Mouse (Mus musculus): ENCODE results near the gene Cfdp1.

The Cfdp1 gene

GRCm38 (mm10) chr8:111735335-111735761 lies 118.7 kb downstream of the Cfdp1 start:
- DNase-seq = peak; percentile 75

GRCm38 (mm10) chr8:111734244-111734960 lies 119.7 kb downstream of the Cfdp1 start:
- peak; percentile 52 for DNase-seq

GRCm38 (mm10) chr8:111733581-111734243 lies 120.4 kb downstream of the Cfdp1 start:
- peak; percentile 69 for DNase-seq

- peak; percentile 59 for DNase-seq
Observed at GRCm38 (mm10) chr8:111732406-111733085, 121.5 kb downstream of the Cfdp1 start.

GRCm38 (mm10) chr8:111732004-111732403 lies 122.1 kb downstream of the Cfdp1 start:
- peak; percentile 99 for DNase-seq

- peak; percentile 67 for DNase-seq
Observed at GRCm38 (mm10) chr8:111731231-111731977, 122.7 kb downstream of the Cfdp1 start.

GRCm38 (mm10) chr8:111729233-111730170 lies 124.6 kb downstream of the Cfdp1 start:
- DNase-seq = peak; percentile 86

GRCm38 (mm10) chr8:111728481-111728880 lies 125.6 kb downstream of the Cfdp1 start:
- no peak for DNase-seq

GRCm38 (mm10) chr8:111727553-111727952 lies 126.5 kb downstream of the Cfdp1 start:
- no peak for DNase-seq

GRCm38 (mm10) chr8:111726102-111726900 lies 127.8 kb downstream of the Cfdp1 start:
- peak; percentile 90 for DNase-seq

- no peak for DNase-seq
Observed at GRCm38 (mm10) chr8:111725341-111725740, 128.8 kb downstream of the Cfdp1 start.

GRCm38 (mm10) chr8:111720115-111720544 lies 134.0 kb downstream of the Cfdp1 start:
- DNase-seq = no peak

- DNase-seq = peak; percentile 21
Observed at GRCm38 (mm10) chr8:111718937-111719336, 135.2 kb downstream of the Cfdp1 start.

Measured in kidney, postnatal 14 days (tissue).